Comparison of ENCODE assay signal across 10 mouse cellular contexts in the genomic region with DNA sequence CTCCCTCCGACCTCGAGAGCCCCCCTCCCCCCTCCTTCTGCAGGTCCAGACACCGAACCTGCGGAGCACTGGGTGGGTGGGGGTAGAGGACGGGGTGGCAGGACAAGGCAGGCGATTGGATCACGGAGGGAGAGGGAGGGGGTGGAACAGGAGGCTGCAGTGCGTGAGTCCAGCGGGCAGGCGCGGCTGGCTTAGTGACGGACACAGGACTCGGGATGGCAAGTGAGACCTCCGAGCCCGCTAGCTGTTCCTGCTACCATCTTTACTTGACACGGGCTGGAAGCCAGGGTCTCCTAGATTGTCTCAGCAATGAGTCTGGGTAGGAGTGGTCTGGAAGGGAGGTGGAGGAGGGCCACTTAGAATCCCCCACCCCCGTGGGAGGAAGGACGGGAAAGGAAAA. TPM values are rescaled to one million over a fixed set of nuclear protein-coding genes. Genes with fewer than 3 reads are reported as not detected.
A peak's percentile ranks its signal among the peaks of the same experiment; 100 is the strongest.
DNase-seq lines count a peak whose midpoint lies in the region; ATAC-seq lines count a peak whose summit lies in the region.
"Had no signal": no experiment of that assay in that cellular context is flagged by ENCODE, and none has a peak within 500 bp of the region (broad histone marks: within the 10 kb centered on the region; RNA-seq: fewer than 3 reads in every experiment).

No protein-coding gene starts in this region.

- peaks cover 60% of the 10 kb centered on the region for H3K4me1 ChIP-seq in kidney, embryonic 15.5 days
- H3K4me1 ChIP-seq in forebrain, embryonic 14.5 days (ENCODE audit: control insufficient read depth, insufficient read depth, low read length): peaks cover 14% of the 10 kb centered on the region; the same call in 1 of the 2 replicates
- peaks cover 15% of the 10 kb centered on the region for H3K4me1 ChIP-seq in midbrain, embryonic 11.5 days (ENCODE audit: control insufficient read depth, insufficient read depth, low read length)

- H3K9ac ChIP-seq in kidney, embryonic 15.5 days: no peak overlapping the region
- no peak overlapping the region; the same call in 1 of the 2 replicates for H3K9ac ChIP-seq in forebrain, embryonic 14.5 days (ENCODE audit: low read length)
- H3K9ac ChIP-seq in midbrain, embryonic 11.5 days (ENCODE audit: low read length): no peak overlapping the region
- H3K9ac ChIP-seq: lung, embryonic 14.5 days had no signal

- DNase-seq in kidney, postnatal 10 days: no peak
- DNase-seq in cerebellum, adult 9-11 months: peak; percentile 79
- DNase-seq in forebrain, embryonic 14.5 days (ENCODE audit: low spot score): no peak
- no peak for DNase-seq in midbrain, embryonic 11.5 days (ENCODE audit: low spot score, missing footprints)
- no peak for DNase-seq in thymus, postnatal 25 days
- DNase-seq in gastrocnemius, postnatal 36 days: no peak

- peak overlapping the region; percentile 59 for H3K4me2 ChIP-seq in kidney, embryonic 15.5 days
- H3K4me2 ChIP-seq in forebrain, embryonic 14.5 days (ENCODE audit: low read length): peak overlapping the region; percentile 63
- H3K4me2 ChIP-seq in midbrain, embryonic 11.5 days: peak overlapping the region; percentile 44; the same call in 1 of the 2 replicates

- no peak for ATAC-seq in kidney, embryonic 15.5 days (replicated peaks; ENCODE audit: low FRiP score)
- ATAC-seq in forebrain, embryonic 14.5 days: no peak
- ATAC-seq in midbrain, embryonic 11.5 days (ENCODE audit: low FRiP score): no peak
- ATAC-seq in activated CD4-positive, CD25-positive, alpha-beta regulatory T cell, adult 4 months: no peak
- ATAC-seq: Patski had no signal

- peaks cover 66% of the 10 kb centered on the region for H3K27me3 ChIP-seq in kidney, embryonic 15.5 days
- peaks cover 25% of the 10 kb centered on the region for H3K27me3 ChIP-seq in forebrain, embryonic 14.5 days (replicated peaks; ENCODE audit: control insufficient read depth, insufficient read depth, low read length)
- H3K27me3 ChIP-seq in midbrain, embryonic 11.5 days (ENCODE audit: control insufficient read depth, insufficient read depth, low read length): peaks cover 42% of the 10 kb centered on the region
- H3K27me3 ChIP-seq: Patski had no signal

- H3K4me3 ChIP-seq in kidney, embryonic 15.5 days (replicated peaks): peak overlapping the region; percentile 29; the same call in 1 of the 2 replicates
- H3K4me3 ChIP-seq in forebrain, embryonic 14.5 days (ENCODE audit: low read depth, low read length): peak overlapping the region; percentile 62; the same call in 1 of the 2 replicates
- H3K4me3 ChIP-seq in midbrain, embryonic 11.5 days (ENCODE audit: low read depth, low read length): peak overlapping the region; percentile 14

- H3K27ac ChIP-seq in kidney, embryonic 15.5 days: no peak overlapping the region
- no peak overlapping the region for H3K27ac ChIP-seq in forebrain, embryonic 14.5 days (ENCODE audit: low read depth, low read length)
- no peak overlapping the region for H3K27ac ChIP-seq in midbrain, embryonic 11.5 days (ENCODE audit: low read depth, low read length)

- H3K9me3 ChIP-seq in kidney, embryonic 15.5 days (replicated peaks): peaks cover 5% of the 10 kb centered on the region; the same call in 1 of the 2 replicates
- H3K9me3 ChIP-seq in forebrain, embryonic 14.5 days (replicated peaks; ENCODE audit: control insufficient read depth, low read length): no peaks in the 10 kb centered on the region
- peaks cover 2% of the 10 kb centered on the region; the same call in 1 of the 2 replicates for H3K9me3 ChIP-seq in midbrain, embryonic 11.5 days (ENCODE audit: control insufficient read depth, low read length)

- no peaks in the 10 kb centered on the region for H3K36me3 ChIP-seq in kidney, embryonic 15.5 days
- peaks cover 7% of the 10 kb centered on the region; the same call in 1 of the 2 replicates for H3K36me3 ChIP-seq in forebrain, embryonic 14.5 days (ENCODE audit: control insufficient read depth, insufficient read depth, low read length)
- no peaks in the 10 kb centered on the region for H3K36me3 ChIP-seq in midbrain, embryonic 11.5 days (ENCODE audit: control insufficient read depth, insufficient read depth, low read length)

- intact Hi-C loops in gastrocnemius, postnatal 36 days (cut with DNase I): loop anchor here (2.0 to 5.0 kb wide), 4 partner anchors 29 to 164 kb away; a partner anchor contains a TSS

- 19% methylated on average over 16 of the region's 18 CpGs for WGBS in kidney, embryonic 15.5 days
- WGBS in forebrain, embryonic 14.5 days: 4% methylated on average over 18 of the region's 18 CpGs
- WGBS in midbrain, embryonic 11.5 days: 10% methylated on average over 18 of the region's 18 CpGs

RNA-seq across cellular contexts. Expression of a gene that starts 1.8 kb away (rescaled TPM):
- polyA plus RNA-seq in kidney, embryonic 15.5 days (2015; fragmentation: Nextera tagmentation; extraction: Ambion mirVana): 9.5 and 16.8 TPM in 2 replicates
- 3.4 TPM in 2 replicates for polyA plus RNA-seq in forebrain, embryonic 14.5 days (2014; fragmentation: Nextera tagmentation; extraction: Ambion mirVana)
- polyA plus RNA-seq in midbrain, embryonic 11.5 days (2014; fragmentation: Nextera tagmentation; extraction: Ambion mirVana): 1.5 and 1.9 TPM in 2 replicates
- 10 to 100 TPM in 1 of 2 experiments, 1 to 10 TPM in 1; 5.2 to 16.9 TPM for polyA plus RNA-seq in activated CD4-positive, CD25-positive, alpha-beta regulatory T cell, adult 4 months (2017; shearing (Covaris generic))
- total RNA-seq in gastrocnemius, postnatal 36 days (2021): 1 to 10 TPM; 9.6 to 10.0 TPM

RNA-seq across cellular contexts. Expression of a gene that starts 12.1 kb away (rescaled TPM):
- 0.76 and 1.0 TPM in 2 replicates for polyA plus RNA-seq in kidney, embryonic 15.5 days (2015; fragmentation: Nextera tagmentation; extraction: Ambion mirVana)
- polyA plus RNA-seq in forebrain, embryonic 14.5 days (2014; fragmentation: Nextera tagmentation; extraction: Ambion mirVana): 4.8 and 8.2 TPM in 2 replicates
- polyA plus RNA-seq in midbrain, embryonic 11.5 days (2014; fragmentation: Nextera tagmentation; extraction: Ambion mirVana): 0.58 and 0.75 TPM in 2 replicates
- not detected for polyA plus RNA-seq in activated CD4-positive, CD25-positive, alpha-beta regulatory T cell, adult 4 months (2017; shearing (Covaris generic))
- total RNA-seq in gastrocnemius, postnatal 36 days (2021): not detected

RNA-seq across cellular contexts. Expression of a gene that starts 28.5 kb away (rescaled TPM):
- polyA plus RNA-seq in kidney, embryonic 15.5 days (2015; fragmentation: Nextera tagmentation; extraction: Ambion mirVana): 157 and 162 TPM in 2 replicates
- 141 and 155 TPM in 2 replicates for polyA plus RNA-seq in forebrain, embryonic 14.5 days (2014; fragmentation: Nextera tagmentation; extraction: Ambion mirVana)
- 156 and 160 TPM in 2 replicates for polyA plus RNA-seq in midbrain, embryonic 11.5 days (2014; fragmentation: Nextera tagmentation; extraction: Ambion mirVana)
- polyA plus RNA-seq in activated CD4-positive, CD25-positive, alpha-beta regulatory T cell, adult 4 months (2017; shearing (Covaris generic)): 10 to 100 TPM; 85.2 to 96.5 TPM
- 10 to 100 TPM; 47.3 to 49.9 TPM for total RNA-seq in gastrocnemius, postnatal 36 days (2021)

RNA-seq across cellular contexts. Expression of a gene that starts 28.9 kb away (rescaled TPM):
- 13.5 and 14.4 TPM in 2 replicates for polyA plus RNA-seq in kidney, embryonic 15.5 days (2015; fragmentation: Nextera tagmentation; extraction: Ambion mirVana)
- 11.1 and 14.0 TPM in 2 replicates for polyA plus RNA-seq in forebrain, embryonic 14.5 days (2014; fragmentation: Nextera tagmentation; extraction: Ambion mirVana)
- polyA plus RNA-seq in midbrain, embryonic 11.5 days (2014; fragmentation: Nextera tagmentation; extraction: Ambion mirVana): 10.7 and 11.4 TPM in 2 replicates
- 10 to 100 TPM in 1 of 2 experiments, 1 to 10 TPM in 1; 8.9 to 11.6 TPM for polyA plus RNA-seq in activated CD4-positive, CD25-positive, alpha-beta regulatory T cell, adult 4 months (2017; shearing (Covaris generic))
- 1 to 10 TPM; 1.5 to 2.0 TPM for total RNA-seq in gastrocnemius, postnatal 36 days (2021)

RNA-seq across cellular contexts. Expression of a gene that starts 34.3 kb away (rescaled TPM):
- polyA plus RNA-seq in kidney, embryonic 15.5 days (2015; fragmentation: Nextera tagmentation; extraction: Ambion mirVana): 2.7 and 3.3 TPM in 2 replicates
- 1.8 and 2.3 TPM in 2 replicates for polyA plus RNA-seq in forebrain, embryonic 14.5 days (2014; fragmentation: Nextera tagmentation; extraction: Ambion mirVana)
- polyA plus RNA-seq in midbrain, embryonic 11.5 days (2014; fragmentation: Nextera tagmentation; extraction: Ambion mirVana): 1.5 and 1.7 TPM in 2 replicates
- under 1 TPM in 1 of 2 experiments, not detected in 1; 0.30 TPM for polyA plus RNA-seq in activated CD4-positive, CD25-positive, alpha-beta regulatory T cell, adult 4 months (2017; shearing (Covaris generic))
- 1 to 10 TPM; 2.2 to 2.6 TPM for total RNA-seq in gastrocnemius, postnatal 36 days (2021)
